Mouse (Mus musculus) CH12.LX (cell line): ENCODE data around the gene Sept9. TPM values are rescaled to one million over a fixed set of nuclear protein-coding genes. Genes with fewer than 3 reads are reported as not detected.

Source experiments
- DNase-seq: peaks from one replicate; pipeline ENCODE4 v3.0.0-alpha.2; 2013; ENCODE audit errors: extremely low read depth
- H3K27ac ChIP-seq: 2 replicates; pipeline ENCODE4 v1.5.1; 2012; ENCODE audit warnings: low read depth, mild to moderate bottlenecking, control low read depth, moderate library complexity; ENCODE audit not compliant: insufficient read depth
- H3K27me3 ChIP-seq: replicated peaks from 2 replicates; pipeline ENCODE3; 2012; ENCODE audit warnings: inconsistent platforms
- H3K36me3 ChIP-seq, 2 experiments: replicated peaks in 1 of 2; 2 replicates each; pipeline versions ENCODE3 to v1.6.1; 2012; ENCODE audit warnings: inconsistent platforms in 1 of 2, low read length in 1 of 2, mild to moderate bottlenecking in 1 of 2, mixed read lengths in 1 of 2, moderate library complexity in 1 of 2; ENCODE audit not compliant: control insufficient read depth in 1 of 2, insufficient read depth in 1 of 2
- H3K4me1 ChIP-seq, 2 experiments: 2 replicates each; pipeline ENCODE4 v1.6.1; 2012; ENCODE audit warnings: inconsistent platforms in 1 of 2, moderate library complexity in 1 of 2; ENCODE audit not compliant: insufficient read depth in 2 of 2, control insufficient read depth in 1 of 2
- H3K4me2 ChIP-seq: 2 replicates; pipeline ENCODE4 v1.6.1; 2012; ENCODE audit warnings: low read depth, mild to moderate bottlenecking, control low read depth; ENCODE audit not compliant: poor library complexity, insufficient read depth, severe bottlenecking
- H3K4me3 ChIP-seq, 3 experiments: fragments of 150-350 bp in 1 of 3; sonication (generic) in 1 of 3; replicated peaks in 1 of 3; 2 replicates each; pipeline versions ENCODE3 to v1.5.1; 2011 to 2012; ENCODE audit warnings: low read depth in 2 of 3, low read length in 2 of 3, mild to moderate bottlenecking in 2 of 3, moderate library complexity in 2 of 3, control low read depth in 1 of 3, improper control_type of control experiment in 1 of 3, inconsistent platforms in 1 of 3, mixed read lengths in 1 of 3; ENCODE audit not compliant: poor library complexity in 1 of 3
- H3K79me2 ChIP-seq: replicated peaks from 2 replicates; pipeline ENCODE4 v1.6.1; 2012; ENCODE audit warnings: mild to moderate bottlenecking, moderate library complexity; ENCODE audit not compliant: control insufficient read depth, poor library complexity, insufficient read depth, severe bottlenecking; ENCODE audit errors: extremely low read depth
- H3K9ac ChIP-seq: 2 replicates; pipeline ENCODE4 v1.6.1; 2012; ENCODE audit warnings: low read depth, mild to moderate bottlenecking, control low read depth, moderate library complexity; ENCODE audit not compliant: insufficient read depth
- H3K9me3 ChIP-seq: replicated peaks from 2 replicates; pipeline ENCODE3; 2012; ENCODE audit warnings: low read length, inconsistent platforms, mixed read lengths
- BHLHE40 ChIP-seq: IDR thresholded peaks from 2 replicates; pipeline ENCODE4 v1.6.1; 2011; ENCODE audit warnings: mild to moderate bottlenecking, low read depth, low read length, improper control_type of control experiment
- CHD1 ChIP-seq: IDR thresholded peaks from 2 replicates; pipeline ENCODE4 v1.6.1; 2012; ENCODE audit warnings: low read depth, low read length, improper control_type of control experiment, inconsistent platforms
- CTCF ChIP-seq, 2 experiments: IDR thresholded peaks in 1 of 2; conservative IDR thresholded peaks in 1 of 2; 2 replicates each; pipeline ENCODE4 v1.5.1; 2011 to 2012; ENCODE audit warnings: low read depth in 2 of 2, low read length in 2 of 2, improper control_type of control experiment in 1 of 2, inconsistent platforms in 1 of 2, mild to moderate bottlenecking in 1 of 2, moderate library complexity in 1 of 2
- E2F4 ChIP-seq: IDR thresholded peaks from 2 replicates; pipeline ENCODE4 v1.6.1; 2011; ENCODE audit warnings: low read depth, low read length, improper control_type of control experiment; ENCODE audit not compliant: insufficient replicate concordance
- ELF1 ChIP-seq: IDR thresholded peaks from 2 replicates; pipeline ENCODE4 v1.6.1; 2014; ENCODE audit warnings: low read depth, mild to moderate bottlenecking, inconsistent platforms, low read length, improper control_type of control experiment
- EP300 ChIP-seq: IDR thresholded peaks from 2 replicates; pipeline ENCODE4 v1.6.1; 2011; ENCODE audit warnings: low read length, improper control_type of control experiment
- ETS1 ChIP-seq: conservative IDR thresholded peaks from 2 replicates; pipeline ENCODE4 v1.6.1; 2012; ENCODE audit warnings: low read depth, mild to moderate bottlenecking, inconsistent platforms, low read length, improper control_type of control experiment, moderate library complexity
- GABPA ChIP-seq: IDR thresholded peaks from 2 replicates; pipeline ENCODE4 v1.6.1; 2012; ENCODE audit warnings: low read depth, low read length, improper control_type of control experiment, inconsistent platforms; ENCODE audit not compliant: insufficient replicate concordance
- HCFC1 ChIP-seq: IDR thresholded peaks from 2 replicates; pipeline ENCODE4 v1.6.1; 2012; ENCODE audit warnings: low read depth, mild to moderate bottlenecking, inconsistent platforms, low read length, improper control_type of control experiment
- IRF4 ChIP-seq: IDR thresholded peaks from 2 replicates; pipeline ENCODE4 v1.6.1; 2014; ENCODE audit warnings: low read depth, mild to moderate bottlenecking, inconsistent platforms, low read length, improper control_type of control experiment
- JUN ChIP-seq: IDR thresholded peaks from 2 replicates; pipeline ENCODE4 v1.6.1; 2011; ENCODE audit warnings: low read depth, mild to moderate bottlenecking, low read length, improper control_type of control experiment, moderate library complexity; ENCODE audit not compliant: insufficient read depth
- JUND ChIP-seq: conservative IDR thresholded peaks from 2 replicates; pipeline ENCODE4 v1.6.1; 2011; ENCODE audit warnings: low read depth, low read length, improper control_type of control experiment
- KAT2A ChIP-seq: IDR thresholded peaks from 2 replicates; pipeline ENCODE4 v1.6.1; 2012; ENCODE audit warnings: low read length, improper control_type of control experiment, inconsistent platforms; ENCODE audit not compliant: insufficient replicate concordance
- MAFK ChIP-seq: IDR thresholded peaks from 2 replicates; pipeline ENCODE4 v1.6.1; 2011; ENCODE audit warnings: low read length, improper control_type of control experiment; ENCODE audit not compliant: insufficient replicate concordance
- MAX ChIP-seq: IDR thresholded peaks from 2 replicates; pipeline ENCODE4 v1.6.1; 2011; ENCODE audit warnings: low read length, improper control_type of control experiment
- MAZ ChIP-seq: IDR thresholded peaks from 2 replicates; pipeline ENCODE4 v1.6.1; 2012; ENCODE audit warnings: low read depth, mild to moderate bottlenecking, inconsistent platforms, low read length, improper control_type of control experiment, moderate library complexity
- MYC ChIP-seq: IDR thresholded peaks from 2 replicates; pipeline ENCODE4 v1.6.1; 2011; ENCODE audit warnings: low read depth, mild to moderate bottlenecking, improper control_type of control experiment, low read length
- NELFE ChIP-seq: IDR thresholded peaks from 2 replicates; pipeline ENCODE4 v1.6.1; 2011; ENCODE audit warnings: low read depth, low read length, improper control_type of control experiment
- NRF1 ChIP-seq: IDR thresholded peaks from 2 replicates; pipeline ENCODE4 v1.6.1; 2014; ENCODE audit warnings: low read depth, mild to moderate bottlenecking, inconsistent platforms, low read length, improper control_type of control experiment, moderate library complexity
- PAX5 ChIP-seq: IDR thresholded peaks from 2 replicates; pipeline ENCODE4 v1.6.1; 2012; ENCODE audit warnings: low read length, inconsistent platforms, mixed read lengths
- POLR2A ChIP-seq: IDR thresholded peaks from 2 replicates; pipeline ENCODE4 v1.6.1; 2011; ENCODE audit warnings: low read depth, mild to moderate bottlenecking, improper control_type of control experiment, low read length
- POLR2AphosphoS2 ChIP-seq: IDR thresholded peaks from 2 replicates; pipeline ENCODE4 v1.6.1; 2011; ENCODE audit warnings: low read depth, low read length, improper control_type of control experiment
- RCOR1 ChIP-seq: conservative IDR thresholded peaks from 2 replicates; pipeline ENCODE4 v1.6.1; 2012; ENCODE audit warnings: low read depth, mild to moderate bottlenecking, inconsistent platforms, low read length, improper control_type of control experiment
- SIN3A ChIP-seq: IDR thresholded peaks from 2 replicates; pipeline ENCODE4 v1.6.1; 2012; ENCODE audit warnings: low read length, improper control_type of control experiment, inconsistent platforms
- SMC3 ChIP-seq: IDR thresholded peaks from 2 replicates; pipeline ENCODE4 v1.6.1; 2011; ENCODE audit warnings: low read depth, low read length, improper control_type of control experiment
- TBP ChIP-seq: conservative IDR thresholded peaks from 2 replicates; pipeline ENCODE4 v1.6.1; 2011; ENCODE audit warnings: low read depth, low read length, improper control_type of control experiment
- UBTF ChIP-seq: IDR thresholded peaks from 2 replicates; pipeline ENCODE4 v1.6.1; 2012; ENCODE audit warnings: low read depth, mild to moderate bottlenecking, inconsistent platforms, low read length, improper control_type of control experiment, moderate library complexity
- USF2 ChIP-seq: conservative IDR thresholded peaks from 2 replicates; pipeline ENCODE4 v1.6.1; 2011; ENCODE audit warnings: low read depth, low read length, improper control_type of control experiment
- ZC3H11A ChIP-seq: IDR thresholded peaks from 2 replicates; pipeline ENCODE4 v1.6.1; 2012; ENCODE audit warnings: low read depth, mild to moderate bottlenecking, inconsistent platforms, low read length, improper control_type of control experiment
- ZKSCAN1 ChIP-seq: IDR thresholded peaks from 2 replicates; pipeline ENCODE4 v1.6.1; 2012; ENCODE audit warnings: low read depth, inconsistent platforms, low read length, improper control_type of control experiment, borderline replicate concordance
- ZMIZ1 ChIP-seq: IDR thresholded peaks from 2 replicates; pipeline ENCODE4 v1.6.1; 2012; ENCODE audit warnings: low read depth, mild to moderate bottlenecking, inconsistent platforms, low read length, improper control_type of control experiment
- ZNF384 ChIP-seq: IDR thresholded peaks from 2 replicates; pipeline ENCODE4 v1.6.1; 2012; ENCODE audit warnings: low read depth, low read length, improper control_type of control experiment, inconsistent platforms
- dilution Hi-C: fragments of 300-500 bp; cut with MboI; formaldehyde crosslinking; loops from 2 replicates; pipeline ENCODE4 v1.14.3; 2020; ENCODE audit warnings: low sequenced_read_pairs; ENCODE audit not compliant: extremely low pct_unique_long_range_greater_than_20kb, extremely low pct_ligation_motif_present
- in situ Hi-C: fragments of 300-500 bp; cut with MboI; formaldehyde crosslinking; loops from 3 replicates; pipeline ENCODE4 v1.14.3; 2019; ENCODE audit warnings: low sequenced_read_pairs, low pct_ligation_motif_present, low pct_unique_long_range_greater_than_20kb, mixed read lengths
- polyA plus RNA-seq: library from polyadenylated mRNA; unstranded; fragments of >175 nt; gene quantifications from 2 replicates; pipeline ENCODE4 v1.2.1, GENCODE M21; 2012; ENCODE audit warnings: low read depth; ENCODE audit not compliant: insufficient read length
- total RNA-seq, 2 experiments: library from RNA; depleted of rRNA; stranded (reverse); fragments of 300-350 nt in 1 of 2; fragments of >200 nt in 1 of 2; gene quantifications; 2 replicates each; pipeline ENCODE4 v1.2.3; 2012 to 2014

Gene Sept9
- total and polyA plus RNA-seq, 3 experiments = 47.6 to 128 (median 110) TPM

DNA sequence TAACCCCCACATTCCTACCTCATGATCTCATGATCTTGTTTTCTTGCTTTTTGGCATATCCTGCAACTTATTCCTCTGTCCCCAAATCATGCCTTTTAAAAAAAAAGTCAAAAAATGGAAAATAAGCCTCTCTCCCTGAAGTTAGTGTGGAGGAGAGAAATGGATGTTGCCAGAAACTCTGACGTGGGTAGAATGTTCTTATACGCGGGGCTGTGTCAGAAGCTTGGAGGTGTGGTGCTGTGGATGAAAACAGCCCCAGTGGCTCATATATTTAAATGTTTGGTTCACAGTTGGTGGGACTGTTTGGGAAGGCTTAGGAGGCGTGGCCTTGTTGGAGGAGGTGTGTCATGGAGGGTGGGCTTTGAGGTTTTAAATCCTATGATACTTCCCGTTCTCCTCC, 169.9 kb downstream of the Sept9 start:
- no peak for DNase-seq
- Histone ChIP-seq H3K4me1 (peaks cover 2 to 5% of the 10 kb centered on the region in 2 experiments; a peak in 3 of 4 replicates), H3K9me3 (peaks cover 2% of the 10 kb centered on the region), H3K27ac (no peak overlapping the region), H3K4me3 (no peak overlapping the region), H3K36me3 (no peaks in the 10 kb centered on the region), H3K79me2 (no peaks in the 10 kb centered on the region), H3K27me3 (peaks cover 13% of the 10 kb centered on the region), H3K4me2 (no peak overlapping the region), H3K9ac (no peak overlapping the region)
- TF ChIP-seq HCFC1 (no peak), MAZ (no peak), MAX (no peak), IRF4 (no peak), E2F4 (no peak), NELFE (no peak), MAFK (no peak), CHD1 (no peak), EP300 (no peak), NRF1 (no peak), ZMIZ1 (no peak), SIN3A (no peak), MYC (no peak), ELF1 (no peak), SMC3 (no peak), USF2 (no peak), POLR2AphosphoS2 (no peak), TBP (no peak), JUN (no peak)
- in situ Hi-C loops = no loop called here
- dilution Hi-C loops = loop anchor here (25.0 kb wide), 1 partner anchor 132 kb away; no protein-coding TSS in a partner anchor

GRCm38 (mm10) chr11:117370262-117370850, 170.9 kb downstream of the Sept9 start:
- in situ Hi-C loops = no loop called here
- dilution Hi-C loops = loop anchor here (25.0 kb wide), 1 partner anchor 133 kb away; no protein-coding TSS in a partner anchor

More at GRCm38 (mm10) chr11:117370262-117370850, 170.9 kb downstream of the Sept9 start:
- Histone ChIP-seq H3K27me3 (peaks cover 18% of the 10 kb centered on the region), H3K9me3 (peaks cover 2% of the 10 kb centered on the region), H3K36me3 (no peaks in the 10 kb centered on the region), H3K27ac (no peak overlapping the region), H3K4me3 (no peak overlapping the region), H3K4me2 (no peak overlapping the region), H3K9ac (no peak overlapping the region), H3K79me2 (no peaks in the 10 kb centered on the region), H3K4me1 (peaks cover 2 to 5% of the 10 kb centered on the region in 2 experiments; a peak in 3 of 4 replicates)
- DNase-seq = no peak
- no peak for TF ChIP-seq PAX5
- no peak for TF ChIP-seq UBTF
- TF ChIP-seq MAZ = no peak
- TF ChIP-seq CHD1 = no peak
- TF ChIP-seq ZNF384 = no peak
- TF ChIP-seq JUND = no peak
- TF ChIP-seq ZC3H11A = no peak
- no peak for TF ChIP-seq KAT2A
- TF ChIP-seq POLR2A = no peak
- no peak for TF ChIP-seq IRF4
- TF ChIP-seq ZKSCAN1 = no peak
- TF ChIP-seq POLR2AphosphoS2 = no peak
- no peak for TF ChIP-seq ETS1
- no peak for TF ChIP-seq ZMIZ1
- TF ChIP-seq SMC3 = no peak
- TF ChIP-seq BHLHE40 = no peak
- no peak for TF ChIP-seq HCFC1
- TF ChIP-seq RCOR1 = no peak
- no peak for TF ChIP-seq CTCF (conservative IDR thresholded peaks at IDR 0.05 in 1 of 2, IDR thresholded peaks at IDR 0.05 in 1 of 2; ENCODE audit: low read depth in 2 of 2, low read length in 2 of 2)
- no peak for TF ChIP-seq GABPA
